Mouse (Mus musculus) stomach, embryonic 14.5 days (tissue): ENCODE measurements around the gene Ush1c. TPM values are rescaled to one million over a fixed set of nuclear protein-coding genes. Genes with fewer than 3 reads are reported as not detected.

Experiments
- ATAC-seq: fragments of 200-750 bp; cut with Nextera tagmentation; 2 replicates; pipeline ENCODE4 v1.8.0; 2017; ENCODE audit warnings: low read depth, moderate TSS enrichment; ENCODE audit not compliant: insufficient number of reproducible peaks, insufficient read depth, low FRiP score
- H3K27ac ChIP-seq: fragments of 300-500 bp; sonication (generic); 2 replicates; pipeline ENCODE4 v1.5.1; 2014; ENCODE audit warnings: mild to moderate bottlenecking, low read length, moderate library complexity, mixed read lengths
- H3K27me3 ChIP-seq: fragments of 300-500 bp; sonication (generic); 2 replicates; pipeline ENCODE4 v1.6.1; 2014; ENCODE audit warnings: low read length, control low read depth, mixed read lengths; ENCODE audit not compliant: control insufficient read depth, insufficient read depth
- H3K36me3 ChIP-seq: fragments of 300-500 bp; sonication (generic); 2 replicates; pipeline ENCODE4 v1.6.1; 2014; ENCODE audit warnings: mild to moderate bottlenecking, control low read depth, low read length, moderate library complexity, mixed read lengths; ENCODE audit not compliant: control insufficient read depth, insufficient read depth
- H3K4me1 ChIP-seq: fragments of 300-500 bp; sonication (generic); 2 replicates; pipeline ENCODE4 v1.6.1; 2014; ENCODE audit warnings: low read length, control low read depth, mixed read lengths; ENCODE audit not compliant: control insufficient read depth, insufficient read depth
- H3K4me2 ChIP-seq: fragments of 300-500 bp; sonication (generic); replicated peaks from 2 replicates; pipeline ENCODE4 v1.6.1; 2014; ENCODE audit warnings: low read depth, low read length, control low read depth
- H3K4me3 ChIP-seq: fragments of 300-500 bp; sonication (generic); 2 replicates; pipeline ENCODE4 v1.5.1; 2014; ENCODE audit warnings: low read depth, low read length, control low read depth
- H3K9ac ChIP-seq: fragments of 300-500 bp; sonication (generic); replicated peaks from 2 replicates; pipeline ENCODE4 v1.6.1; 2014; ENCODE audit warnings: low read depth, mild to moderate bottlenecking, control low read depth, low read length, moderate library complexity, mixed read lengths
- H3K9me3 ChIP-seq: fragments of 300-500 bp; sonication (generic); 2 replicates; pipeline ENCODE4 v1.6.1; 2016; ENCODE audit warnings: low read depth, low read length, control low read depth; ENCODE audit not compliant: control insufficient read depth
- WGBS: fragments of 180-500 bp; shearing (Covaris S2); extraction: QIAGEN DNeasy Blood & Tissue Kit; methylation state at CpG from one replicate; pipeline ENCODE4 v1.1.7; 2014; 5-methylcytosine and 5-hydroxymethylcytosine counted together
- polyA plus RNA-seq: library from polyadenylated mRNA; unstranded; fragments of >200 nt; fragmentation: Nextera tagmentation; extraction: Ambion mirVana; gene quantifications from 2 replicates; pipeline ENCODE4 v1.2.1, GENCODE M21; 2014

Gene Ush1c
- polyA plus RNA-seq, 1 experiment from 2014 or later, result 2.5 TPM

- Histone ChIP-seq H3K9me3 (no peaks in the 10 kb centered on the region), H3K4me1 (no peaks in the 10 kb centered on the region), H3K4me3 (no peak overlapping the region), H3K9ac (no peak overlapping the region), H3K27me3 (no peaks in the 10 kb centered on the region), H3K27ac (no peak overlapping the region), H3K4me2 (no peak overlapping the region), H3K36me3 (no peaks in the 10 kb centered on the region)
- ATAC-seq, result no peak
- 87% methylated on average over 7 of the region's 7 CpGs for WGBS
These were observed 91.5 kb downstream of the Ush1c start for GRCm38 (mm10) chr7:46146675-46147308.

Other genes starting within 250 kb of the Ush1c start
- gene Abcc6, start 208.2 kb downstream of the Ush1c start, polyA plus RNA-seq, result 0.78 and 1.4 TPM in 2 replicates
- gene Nomo1, start 204.8 kb downstream of the Ush1c start, polyA plus RNA-seq, result 21.1 and 22.3 TPM in 2 replicates
- 0.56 and 0.74 TPM in 2 replicates for gene Kcnj11, start 137.7 kb downstream of the Ush1c start, polyA plus RNA-seq
- gene Abcc8, start 58.5 kb downstream of the Ush1c start, polyA plus RNA-seq, result 7.0 and 10.8 TPM in 2 replicates
- gene Otog, start 2.5 kb upstream of the Ush1c start, polyA plus RNA-seq, result 0.08 TPM in 1 of 2 replicates, not detected in the other
- 0.13 and 0.17 TPM in 2 replicates for gene Myod1, start 138.0 kb upstream of the Ush1c start, polyA plus RNA-seq
- 0.35 and 0.51 TPM in 2 replicates for gene Kcnc1, start 158.0 kb upstream of the Ush1c start, polyA plus RNA-seq